Mouse (Mus musculus) forebrain, postnatal 0 days (tissue): ENCODE measurements around the gene Lrpprc. TPM values are rescaled to one million over a fixed set of nuclear protein-coding genes. Genes with fewer than 3 reads are reported as not detected.

ENCODE experiments used
- ATAC-seq: fragments of 200-750 bp; cut with Nextera tagmentation; 2 replicates; pipeline ENCODE4 v1.8.0; 2017; ENCODE audit warnings: mild to moderate bottlenecking, moderate library complexity
- DNase-seq: peaks from one replicate; pipeline ENCODE4 v3.0.0-alpha.2; 2015
- H3K27ac ChIP-seq: fragments of 300-500 bp; sonication (generic); 2 replicates; pipeline ENCODE4 v1.5.1; 2014; ENCODE audit warnings: low read depth, mild to moderate bottlenecking, antibody characterized with exemption, low read length, moderate library complexity, mixed read lengths
- H3K27me3 ChIP-seq: fragments of 300-500 bp; sonication (generic); 2 replicates; pipeline ENCODE4 v1.6.1; 2014; ENCODE audit warnings: mild to moderate bottlenecking, low read length, mixed read lengths; ENCODE audit not compliant: insufficient read depth
- H3K36me3 ChIP-seq: fragments of 300-500 bp; sonication (generic); 2 replicates; pipeline ENCODE4 v1.6.1; 2014; ENCODE audit warnings: mild to moderate bottlenecking, moderate library complexity; ENCODE audit not compliant: insufficient read depth
- H3K4me1 ChIP-seq: fragments of 300-500 bp; sonication (generic); 2 replicates; pipeline ENCODE4 v1.6.1; 2014; ENCODE audit warnings: antibody characterized with exemption; ENCODE audit not compliant: insufficient read depth
- H3K4me2 ChIP-seq: fragments of 300-500 bp; sonication (generic); 2 replicates; pipeline ENCODE4 v1.6.1; 2014; ENCODE audit warnings: low read depth, mild to moderate bottlenecking, moderate library complexity
- H3K4me3 ChIP-seq: fragments of 300-500 bp; sonication (generic); 2 replicates; pipeline ENCODE4 v1.5.1; 2014; ENCODE audit warnings: low read depth, low read length, mixed read lengths
- H3K9ac ChIP-seq: fragments of 300-500 bp; sonication (generic); 2 replicates; pipeline ENCODE4 v1.6.1; 2014; ENCODE audit warnings: mild to moderate bottlenecking
- H3K9me3 ChIP-seq: fragments of 300-500 bp; sonication (generic); 2 replicates; pipeline ENCODE4 v1.6.1; 2016; ENCODE audit warnings: low read length
- CTCF ChIP-seq: sonication (generic); IDR thresholded peaks from 2 replicates; pipeline ENCODE4 v1.5.1; 2016; ENCODE audit warnings: antibody characterized with exemption, control low read depth, low read depth
- WGBS: fragments of 180-500 bp; shearing (Covaris S2); extraction: QIAGEN DNeasy Blood & Tissue Kit; methylation state at CpG from one replicate; pipeline ENCODE4 v1.1.7; 2014; 5-methylcytosine and 5-hydroxymethylcytosine counted together
- polyA plus RNA-seq: library from polyadenylated mRNA; unstranded; fragments of >200 nt; fragmentation: Nextera tagmentation; extraction: Ambion mirVana; gene quantifications from 2 replicates; pipeline ENCODE4 v1.2.1, GENCODE M21; 2015
- total RNA-seq: library from RNA; depleted of rRNA; stranded (reverse); fragments of >200 nt; gene quantifications from 2 replicates; pipeline ENCODE4 v1.2.3, GENCODE M21; 2014; rRNA removed

Lrpprc gene
- total and polyA plus RNA-seq, 2 experiments from 2014 or later, result 36.7 to 76.7 TPM

GRCm38 (mm10) chr17:84658951-84659350, 131.6 kb downstream of the Lrpprc start:
- DNase-seq (no peak), ATAC-seq (no peak)
- 86% methylated on average over 8 of the region's 8 CpGs for WGBS
- H3K27me3 ChIP-seq, result no peaks in the 10 kb centered on the region
- H3K4me3 ChIP-seq, result no peak overlapping the region
- no peaks in the 10 kb centered on the region for H3K4me1 ChIP-seq
- H3K9me3 ChIP-seq, result no peaks in the 10 kb centered on the region
- no peak overlapping the region for H3K9ac ChIP-seq
- no peak for TF ChIP-seq CTCF
- H3K4me2 ChIP-seq, result no peak overlapping the region
- H3K27ac ChIP-seq, result no peak overlapping the region
- H3K36me3 ChIP-seq, result no peaks in the 10 kb centered on the region

- Histone ChIP-seq H3K9me3 (no peaks in the 10 kb centered on the region), H3K27me3 (no peaks in the 10 kb centered on the region), H3K4me2 (no peak overlapping the region), H3K27ac (no peak overlapping the region), H3K4me1 (no peaks in the 10 kb centered on the region), H3K36me3 (no peaks in the 10 kb centered on the region; the same call in 1 of the 2 replicates), H3K4me3 (no peak overlapping the region), H3K9ac (no peak overlapping the region)
- ATAC-seq, result no peak
- WGBS, result 54% methylated on average over 5 of the region's 5 CpGs
- no peak for DNase-seq
- TF ChIP-seq CTCF, result no peak
Measured at GRCm38 (mm10) chr17:84658195-84658594, 132.4 kb downstream of the Lrpprc start.

GRCm38 (mm10) chr17:84657782-84658181, 132.8 kb downstream of the Lrpprc start:
- no peaks in the 10 kb centered on the region for H3K27me3 ChIP-seq
- H3K4me2 ChIP-seq, result no peak overlapping the region
- DNase-seq, result no peak
- 0 out of 2 replicates have a peak overlapping the region, but pooled peaks have one; percentile 15 for H3K27ac ChIP-seq
- no peak for TF ChIP-seq CTCF
- WGBS, result 76% methylated on average over 7 of the region's 7 CpGs
- no peaks in the 10 kb centered on the region for H3K9me3 ChIP-seq
- H3K4me3 ChIP-seq, result no peak overlapping the region
- no peak for ATAC-seq
- no peaks in the 10 kb centered on the region for H3K4me1 ChIP-seq
- no peak overlapping the region for H3K9ac ChIP-seq
- H3K36me3 ChIP-seq, result no peaks in the 10 kb centered on the region; the same call in 1 of the 2 replicates

GRCm38 (mm10) chr17:84657422-84657732, 133.2 kb downstream of the Lrpprc start:
- no peaks in the 10 kb centered on the region for H3K9me3 ChIP-seq
- DNase-seq (no peak), ATAC-seq (no peak)
- H3K4me3 ChIP-seq, result no peak overlapping the region
- H3K4me2 ChIP-seq, result no peak overlapping the region
- no peaks in the 10 kb centered on the region; the same call in 1 of the 2 replicates for H3K36me3 ChIP-seq
- no peaks in the 10 kb centered on the region for H3K27me3 ChIP-seq
- 0 out of 2 replicates have a peak overlapping the region, but pooled peaks have one; percentile 15 for H3K27ac ChIP-seq
- H3K9ac ChIP-seq, result no peak overlapping the region
- no peaks in the 10 kb centered on the region for H3K4me1 ChIP-seq
- WGBS, result 66% methylated on average over 3 of the region's 3 CpGs
- no peak for TF ChIP-seq CTCF

GRCm38 (mm10) chr17:84656653-84657421, 133.8 kb downstream of the Lrpprc start:
- peak; percentile 46 for DNase-seq
- peak overlapping the region; percentile 50 for H3K27ac ChIP-seq
- peak; percentile 89 for ATAC-seq
- TF ChIP-seq CTCF, result no peak
- H3K36me3 ChIP-seq, result no peaks in the 10 kb centered on the region; the same call in 1 of the 2 replicates
- no peaks in the 10 kb centered on the region for H3K9me3 ChIP-seq
- WGBS, result 55% methylated on average over 19 of the region's 19 CpGs
- H3K9ac ChIP-seq, result no peak overlapping the region
- no peak overlapping the region for H3K4me3 ChIP-seq
- H3K27me3 ChIP-seq, result no peaks in the 10 kb centered on the region
- no peaks in the 10 kb centered on the region for H3K4me1 ChIP-seq
- no peak overlapping the region for H3K4me2 ChIP-seq

GRCm38 (mm10) chr17:84656205-84656604, 134.4 kb downstream of the Lrpprc start:
- Histone ChIP-seq H3K9ac (no peak overlapping the region), H3K27me3 (no peaks in the 10 kb centered on the region), H3K9me3 (no peaks in the 10 kb centered on the region), H3K27ac (peak overlapping the region; percentile 50; the same call in 1 of the 2 replicates), H3K4me3 (no peak overlapping the region), H3K36me3 (no peaks in the 10 kb centered on the region; the same call in 1 of the 2 replicates), H3K4me2 (no peak overlapping the region), H3K4me1 (no peaks in the 10 kb centered on the region)
- peak; percentile 13; the same call in 1 of the 2 replicates for ATAC-seq
- 73% methylated on average over 5 of the region's 5 CpGs for WGBS
- DNase-seq, result no peak
- no peak for TF ChIP-seq CTCF

Other genes with a start within 250 kb of the Lrpprc start
- 14.0 and 19.1 TPM in 2 replicates for gene Dync2li1, start 164.3 kb downstream of the Lrpprc start, total RNA-seq
- 38.9 and 42.1 TPM in 2 replicates for gene Dync2li1, start 164.3 kb downstream of the Lrpprc start, polyA plus RNA-seq
- 0.10 TPM in 1 of 2 replicates, not detected in the other for gene Abcg8, start 114.5 kb downstream of the Lrpprc start, total RNA-seq
- gene Abcg8, start 114.5 kb downstream of the Lrpprc start, polyA plus RNA-seq, result 0.09 and 0.17 TPM in 2 replicates
- gene Abcg5, start 107.8 kb downstream of the Lrpprc start, total RNA-seq, result 0.54 and 1.5 TPM in 2 replicates
- gene Abcg5, start 107.8 kb downstream of the Lrpprc start, polyA plus RNA-seq, result 0.88 and 1.2 TPM in 2 replicates
- gene Ppm1b, start 166.0 kb upstream of the Lrpprc start, total RNA-seq, result 49.1 and 68.8 TPM in 2 replicates
- gene Ppm1b, start 166.0 kb upstream of the Lrpprc start, polyA plus RNA-seq, result 49.5 and 62.9 TPM in 2 replicates
- gene Slc3a1, start 237.6 kb upstream of the Lrpprc start, total RNA-seq, result 0.19 and 0.38 TPM in 2 replicates
- 0.08 TPM in 2 replicates for gene Slc3a1, start 237.6 kb upstream of the Lrpprc start, polyA plus RNA-seq